In the genomic region with DNA sequence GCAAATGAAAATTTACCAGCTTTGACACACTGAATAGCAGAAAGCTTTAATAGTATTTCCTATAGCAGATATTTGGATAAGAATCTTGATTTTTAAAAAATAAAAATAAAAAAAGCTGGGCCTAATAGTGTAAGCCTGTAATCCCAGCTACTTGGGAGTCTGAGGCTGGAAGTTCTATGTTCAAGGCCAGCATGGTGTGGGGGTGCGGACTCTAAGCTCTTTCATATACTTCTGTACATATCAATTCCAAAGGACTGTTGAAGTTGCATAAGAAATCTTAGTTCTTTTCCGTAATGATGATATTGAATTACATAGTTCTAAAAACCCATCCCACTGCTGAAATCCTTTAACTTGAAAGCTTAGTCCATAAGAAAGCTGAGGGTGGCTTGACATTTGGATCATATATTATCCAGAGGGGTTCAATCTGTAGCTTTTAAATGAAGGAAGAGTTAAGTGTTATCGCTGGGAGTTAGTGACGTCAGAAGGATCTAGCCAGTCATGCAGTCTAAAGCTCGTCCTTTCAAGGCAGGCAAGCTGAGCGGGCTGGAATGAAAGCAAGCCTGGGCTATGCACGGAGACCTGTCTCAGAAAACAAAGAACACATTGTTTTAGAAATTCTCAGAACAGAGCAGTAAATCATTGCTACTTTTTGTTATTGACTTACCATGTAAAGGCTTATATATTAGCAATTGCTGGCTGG, we compare ENCODE assay signal across 12 mouse cellular contexts. TPM values are rescaled to one million over a fixed set of nuclear protein-coding genes. Genes with fewer than 3 reads are reported as not detected.
DNase-seq lines count a peak whose midpoint lies in the region; ATAC-seq and TF ChIP-seq lines count a peak whose summit lies in the region.
"Had no signal": no experiment of that assay in that cellular context is flagged by ENCODE, and none has a peak within 500 bp of the region (broad histone marks: within the 10 kb centered on the region; RNA-seq: fewer than 3 reads in every experiment).

No protein-coding gene starts in this region.

- 44% methylated on average over 7 of the region's 7 CpGs for WGBS in embryonic facial prominence, embryonic 10.5 days
- WGBS in intestine, embryonic 16.5 days: 47% methylated on average over 7 of the region's 7 CpGs
- WGBS in thymus, adult 2 months: 94% methylated on average over 7 of the region's 7 CpGs

- no peak overlapping the region for H3K4me3 ChIP-seq in embryonic facial prominence, embryonic 10.5 days
- no peak overlapping the region for H3K4me3 ChIP-seq in intestine, embryonic 16.5 days (ENCODE audit: low read length)
- H3K4me3 ChIP-seq in thymus, adult 2 months (ENCODE audit: control insufficient read depth, insufficient read depth, low read length): no peak overlapping the region
- H3K4me3 ChIP-seq: heart, embryonic 13.5 days had no signal

- ATAC-seq in intestine, embryonic 16.5 days: peak; percentile 91

- TF ChIP-seq CTCF in thymus, adult 2 months (IDR thresholded peaks at IDR 0.05; ENCODE audit: borderline replicate concordance, control insufficient read depth, extremely low read depth, insufficient read depth, low read length, poor library complexity): no peak

- peak; percentile 7 for DNase-seq in kidney, adult 11 months
- no peak for DNase-seq in kidney, adult 18-20 months
- peak; percentile 33 for DNase-seq in embryonic facial prominence, embryonic 10.5 days (ENCODE audit: low spot score)
- DNase-seq in retina, embryonic 14.5 days (ENCODE audit: low spot score): peak; percentile 18
- DNase-seq in frontal cortex, postnatal 25 days (ENCODE audit: low spot score in 2 of 2): no peak
- no peak for DNase-seq in thymus, adult 2 months
- no peak for DNase-seq in thymus, postnatal 10 days (ENCODE audit: low spot score in 2 of 2)
- DNase-seq: adrenal gland, postnatal 25 days; cerebellum, adult 18-20 months had no signal

- peaks cover 31% of the 10 kb centered on the region for H3K4me1 ChIP-seq in embryonic facial prominence, embryonic 10.5 days
- H3K4me1 ChIP-seq in intestine, embryonic 16.5 days (ENCODE audit: control insufficient read depth, insufficient read depth, low read length): no peaks in the 10 kb centered on the region
- H3K4me1 ChIP-seq in thymus, adult 2 months (replicated peaks; ENCODE audit: control insufficient read depth, insufficient read depth, low read length): peaks cover 6% of the 10 kb centered on the region
- H3K4me1 ChIP-seq: heart, embryonic 13.5 days had no signal

- H3K9me3 ChIP-seq in embryonic facial prominence, embryonic 10.5 days: no peaks in the 10 kb centered on the region
- H3K9me3 ChIP-seq in intestine, embryonic 16.5 days (ENCODE audit: control insufficient read depth, low read length): no peaks in the 10 kb centered on the region
- H3K9me3 ChIP-seq: heart, embryonic 13.5 days had no signal

- H3K27ac ChIP-seq in embryonic facial prominence, embryonic 10.5 days (replicated peaks): no peak overlapping the region
- H3K27ac ChIP-seq in intestine, embryonic 16.5 days (ENCODE audit: low read length): peak overlapping the region; percentile 26; the same call in 1 of the 2 replicates
- no peak overlapping the region for H3K27ac ChIP-seq in thymus, adult 2 months (ENCODE audit: control insufficient read depth, insufficient read depth, low read length)
- H3K27ac ChIP-seq: heart, embryonic 13.5 days had no signal

- no peak overlapping the region for H3K4me2 ChIP-seq in intestine, embryonic 16.5 days (ENCODE audit: low read depth, low read length)
- H3K4me2 ChIP-seq: heart, embryonic 13.5 days had no signal

- TF ChIP-seq POLR2A in thymus, adult 2 months (IDR thresholded peaks at IDR 0.05; ENCODE audit: control insufficient read depth, extremely low read depth, insufficient read depth, low read length, poor library complexity): no peak

- H3K36me3 ChIP-seq in embryonic facial prominence, embryonic 10.5 days (replicated peaks): peaks cover 66% of the 10 kb centered on the region
- no peaks in the 10 kb centered on the region for H3K36me3 ChIP-seq in intestine, embryonic 16.5 days (ENCODE audit: control insufficient read depth, insufficient read depth, low read length)
- H3K36me3 ChIP-seq in thymus, adult 2 months (ENCODE audit: control insufficient read depth, insufficient read depth, low read length): no peaks in the 10 kb centered on the region

- H3K9ac ChIP-seq in intestine, embryonic 16.5 days (ENCODE audit: low read depth, low read length): no peak overlapping the region
- H3K9ac ChIP-seq: heart, embryonic 13.5 days had no signal

- H3K27me3 ChIP-seq in embryonic facial prominence, embryonic 10.5 days (replicated peaks; ENCODE audit: low read depth, poor library complexity, severe bottlenecking): no peaks in the 10 kb centered on the region
- no peaks in the 10 kb centered on the region for H3K27me3 ChIP-seq in intestine, embryonic 16.5 days (replicated peaks; ENCODE audit: control insufficient read depth, insufficient read depth, low read length)
- H3K27me3 ChIP-seq in thymus, adult 2 months (ENCODE audit: control insufficient read depth, insufficient read depth, low read length): no peaks in the 10 kb centered on the region
- H3K27me3 ChIP-seq: heart, embryonic 13.5 days had no signal

RNA-seq across cellular contexts. Expression of a gene that starts 24.9 kb away (rescaled TPM):
- polyA plus RNA-seq in embryonic facial prominence, embryonic 10.5 days (2016; fragmentation: Nextera tagmentation; extraction: Ambion mirVana): not detected in 2 replicates
- polyA plus RNA-seq in intestine, embryonic 16.5 days (2015; fragmentation: Nextera tagmentation; extraction: Ambion mirVana): not detected in 2 replicates
- not detected in 2 replicates for polyA plus RNA-seq in thymus, adult 2 months (2012; rRNA removed)
- polyA plus RNA-seq: heart, embryonic 13.5 days; urinary bladder, adult 2 months had no signal

Comparison
In these comparisons a context has a peak if more than half of its experiments do, and no peak if none do; other contexts are left out.
1. DNase-seq: peak in kidney, adult 11 months (single experiment), embryonic facial prominence, embryonic 10.5 days (single experiment) and retina, embryonic 14.5 days (single experiment); none in kidney, adult 18-20 months (single experiment), frontal cortex, postnatal 25 days (0 of 2), thymus, adult 2 months (single experiment) and thymus, postnatal 10 days (0 of 2).